Mouse (Mus musculus): ENCODE results near the gene Knop1. TPM values are rescaled to one million over a fixed set of nuclear protein-coding genes. Genes with fewer than 3 reads are reported as not detected.

Knop1 gene
- polyA plus RNA-seq, 1 experiment = 9.5 TPM

DNA sequence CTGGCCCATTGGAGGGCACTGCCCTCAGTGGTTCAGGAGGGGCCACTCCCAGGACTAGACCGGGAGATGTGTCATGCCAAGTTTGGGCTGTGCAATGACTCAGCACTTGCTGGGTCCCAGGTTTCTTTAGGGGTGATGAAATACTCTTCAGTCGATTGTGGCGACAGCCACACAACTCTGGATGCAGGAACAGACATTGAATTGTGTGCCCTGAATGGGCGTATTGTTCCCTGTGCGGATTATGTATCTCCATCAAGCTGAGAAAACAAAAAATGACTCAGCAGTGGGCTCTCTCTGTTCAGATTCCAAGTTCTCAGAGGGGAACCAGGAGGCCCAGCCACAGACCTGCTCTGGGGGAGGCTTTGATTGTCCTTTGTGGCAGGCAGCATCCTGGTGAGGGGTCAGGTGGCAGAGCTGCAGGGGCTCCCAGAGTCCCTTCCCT lies 28.1 kb downstream of the Knop1 start:
- DNase-seq = no peak
- Histone ChIP-seq H3K4me3 (replicated peaks; ENCODE audit: extremely low read depth, low read depth, low read length) (no peak overlapping the region), H3K4me1 (ENCODE audit: control insufficient read depth, insufficient read depth, low read length) (no peaks in the 10 kb centered on the region)
- TF ChIP-seq POLR2A (IDR thresholded peaks at IDR 0.05; ENCODE audit: borderline replicate concordance, extremely low read depth, low read depth, low read length) = no peak
- no peak for TF ChIP-seq CTCF (IDR thresholded peaks at IDR 0.05; ENCODE audit: insufficient read depth, low read length)
- 60% methylated on average over 5 of the region's 5 CpGs for WGBS

DNA sequence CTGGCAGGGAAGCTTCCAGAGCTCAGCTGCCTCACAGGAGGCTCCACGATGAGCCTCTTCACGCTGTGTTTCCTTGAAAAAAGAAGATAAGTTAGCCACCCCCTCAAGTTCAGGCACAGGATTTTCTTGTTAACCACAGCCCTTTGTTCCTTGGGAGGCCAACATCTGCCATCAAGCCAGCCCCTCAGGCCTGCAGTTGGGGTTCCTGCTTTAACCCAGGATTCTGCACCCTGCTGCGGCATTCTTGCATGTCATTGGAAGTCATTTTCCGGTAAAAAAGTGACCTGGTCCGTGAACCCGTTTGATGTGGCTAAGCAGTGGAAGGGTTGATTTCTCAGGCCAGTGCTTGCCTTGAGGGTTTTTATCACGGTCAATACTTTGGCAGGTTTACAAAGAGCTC lies 31.6 kb downstream of the Knop1 start:
- DNase-seq = no peak
- no peak overlapping the region for H3K4me3 ChIP-seq (replicated peaks; ENCODE audit: extremely low read depth, low read depth, low read length)
- H3K4me1 ChIP-seq (ENCODE audit: control insufficient read depth, insufficient read depth, low read length) = peaks cover 3% of the 10 kb centered on the region
- TF ChIP-seq CTCF (IDR thresholded peaks at IDR 0.05; ENCODE audit: insufficient read depth, low read length) (no peak), POLR2A (IDR thresholded peaks at IDR 0.05; ENCODE audit: borderline replicate concordance, extremely low read depth, low read depth, low read length) (no peak)
- 82% methylated on average over 7 of the region's 7 CpGs for WGBS

DNA sequence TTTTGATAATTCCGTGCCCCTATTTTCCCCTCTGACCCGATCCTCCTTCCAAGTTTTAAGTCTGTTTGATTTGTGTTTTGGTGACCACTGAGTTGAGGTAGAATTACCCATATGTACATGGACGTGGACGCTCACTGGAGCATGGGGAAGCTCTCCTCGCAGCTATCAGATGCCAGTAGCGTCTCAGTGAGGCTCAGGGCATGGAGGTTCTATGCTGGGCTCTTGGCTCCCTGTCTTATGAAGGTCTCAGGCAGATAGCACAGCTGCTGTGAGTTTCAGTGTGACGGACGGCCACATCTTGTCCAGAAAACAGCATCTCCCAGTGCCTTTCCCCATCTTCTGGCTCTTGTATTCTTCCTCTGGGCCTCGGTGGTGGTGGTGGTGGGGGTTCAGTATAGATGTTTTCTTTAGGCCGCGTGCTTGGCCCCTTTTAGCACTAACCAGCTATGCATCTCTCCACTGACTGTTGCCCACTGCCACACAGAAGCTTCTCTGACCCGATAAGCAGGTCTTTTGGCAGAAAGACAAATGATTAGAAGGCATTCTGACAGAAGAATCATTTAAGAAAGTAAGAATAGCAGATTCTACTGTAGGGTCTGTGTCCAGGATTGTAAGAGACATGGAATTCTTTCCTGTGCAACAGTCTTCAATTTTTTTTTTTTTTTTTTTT lies 34.0 kb downstream of the Knop1 start:
- WGBS = 91% methylated on average over 12 of the region's 12 CpGs
- no peak for TF ChIP-seq CTCF (IDR thresholded peaks at IDR 0.05; ENCODE audit: insufficient read depth, low read length)
- TF ChIP-seq POLR2A (IDR thresholded peaks at IDR 0.05; ENCODE audit: borderline replicate concordance, extremely low read depth, low read depth, low read length) = no peak
- DNase-seq = no peak
- Histone ChIP-seq H3K4me3 (replicated peaks; ENCODE audit: extremely low read depth, low read depth, low read length) (no peak overlapping the region), H3K4me1 (ENCODE audit: control insufficient read depth, insufficient read depth, low read length) (peaks cover 3% of the 10 kb centered on the region)

DNA sequence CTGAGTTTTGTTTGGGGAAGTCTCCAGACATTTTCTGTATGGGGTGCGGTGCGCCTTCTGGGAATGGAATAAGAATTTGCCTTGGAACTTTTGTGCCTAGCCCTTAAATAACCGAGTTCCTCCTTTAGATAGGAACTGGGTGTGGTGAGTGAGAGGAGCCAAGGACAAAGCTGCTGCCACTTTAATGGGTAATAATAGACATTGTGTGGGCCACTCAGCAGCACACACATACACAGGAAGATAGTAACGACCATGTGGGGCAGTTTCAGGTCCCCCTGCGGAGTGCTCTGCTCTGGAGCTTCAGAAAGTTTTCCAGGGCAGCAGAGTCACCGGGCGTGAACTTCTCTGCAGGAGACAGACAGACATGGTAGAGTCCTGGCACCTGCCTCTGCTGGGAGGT lies 34.7 kb downstream of the Knop1 start:
- TF ChIP-seq CTCF (IDR thresholded peaks at IDR 0.05; ENCODE audit: insufficient read depth, low read length) (no peak), POLR2A (IDR thresholded peaks at IDR 0.05; ENCODE audit: borderline replicate concordance, extremely low read depth, low read depth, low read length) (no peak)
- H3K4me3 ChIP-seq (replicated peaks; ENCODE audit: extremely low read depth, low read depth, low read length) = no peak overlapping the region
- DNase-seq = no peak
- peaks cover 3% of the 10 kb centered on the region for H3K4me1 ChIP-seq (ENCODE audit: control insufficient read depth, insufficient read depth, low read length)
- WGBS = 43% methylated on average over 7 of the region's 7 CpGs

DNA sequence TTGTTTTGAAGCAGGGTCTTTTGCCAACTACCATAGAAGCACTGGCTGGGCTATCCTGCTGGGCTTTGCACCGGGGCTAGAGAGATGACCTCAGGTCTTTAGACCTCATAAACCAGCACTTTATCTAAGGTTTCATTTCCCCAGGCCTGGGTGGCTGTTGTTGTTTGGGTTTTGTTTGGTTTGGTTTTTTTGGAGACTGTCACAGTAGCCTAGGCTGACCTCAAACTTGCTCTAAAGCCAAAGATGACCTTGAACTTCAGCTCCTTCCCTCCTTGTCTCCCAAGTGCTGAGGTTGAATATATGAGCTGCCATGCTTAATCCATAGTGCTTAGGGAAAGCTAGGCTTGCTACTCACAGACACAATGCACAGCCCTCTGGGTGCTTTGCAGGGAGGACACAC lies 36.4 kb downstream of the Knop1 start:
- no peak for TF ChIP-seq CTCF (IDR thresholded peaks at IDR 0.05; ENCODE audit: insufficient read depth, low read length)
- TF ChIP-seq POLR2A (IDR thresholded peaks at IDR 0.05; ENCODE audit: borderline replicate concordance, extremely low read depth, low read depth, low read length) = no peak
- Histone ChIP-seq H3K4me1 (ENCODE audit: control insufficient read depth, insufficient read depth, low read length) (peaks cover 3% of the 10 kb centered on the region), H3K4me3 (replicated peaks; ENCODE audit: extremely low read depth, low read depth, low read length) (no peak overlapping the region)
- DNase-seq = no peak
- WGBS = 65% methylated on average over 1 of the region's 1 CpGs

DNA sequence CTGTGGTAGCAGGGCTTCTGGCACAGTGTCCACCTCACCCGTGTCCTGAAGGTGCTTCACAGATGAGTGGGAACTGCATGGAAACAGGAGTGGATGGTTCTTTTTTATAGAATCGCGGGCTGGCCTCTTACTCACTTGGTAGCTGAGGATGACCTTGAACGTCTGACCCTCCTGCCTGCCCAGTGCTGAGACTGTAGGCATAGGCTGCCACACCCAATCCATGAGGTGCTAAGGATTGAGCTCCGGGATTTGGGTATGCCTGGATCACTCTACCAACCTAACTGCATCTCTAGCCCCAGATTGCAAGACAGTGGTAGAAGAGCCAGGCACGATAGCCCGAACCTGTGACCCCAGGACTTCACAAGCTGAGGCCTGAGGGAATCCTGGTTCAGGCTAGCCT lies 38.3 kb downstream of the Knop1 start:
- no peak for DNase-seq
- H3K4me1 ChIP-seq (ENCODE audit: control insufficient read depth, insufficient read depth, low read length) = peaks cover 3% of the 10 kb centered on the region
- TF ChIP-seq POLR2A (IDR thresholded peaks at IDR 0.05; ENCODE audit: borderline replicate concordance, extremely low read depth, low read depth, low read length) (no peak), CTCF (IDR thresholded peaks at IDR 0.05; ENCODE audit: insufficient read depth, low read length) (no peak)
- no peak overlapping the region for H3K4me3 ChIP-seq (replicated peaks; ENCODE audit: extremely low read depth, low read depth, low read length)
- WGBS = 93% methylated on average over 7 of the region's 7 CpGs

DNA sequence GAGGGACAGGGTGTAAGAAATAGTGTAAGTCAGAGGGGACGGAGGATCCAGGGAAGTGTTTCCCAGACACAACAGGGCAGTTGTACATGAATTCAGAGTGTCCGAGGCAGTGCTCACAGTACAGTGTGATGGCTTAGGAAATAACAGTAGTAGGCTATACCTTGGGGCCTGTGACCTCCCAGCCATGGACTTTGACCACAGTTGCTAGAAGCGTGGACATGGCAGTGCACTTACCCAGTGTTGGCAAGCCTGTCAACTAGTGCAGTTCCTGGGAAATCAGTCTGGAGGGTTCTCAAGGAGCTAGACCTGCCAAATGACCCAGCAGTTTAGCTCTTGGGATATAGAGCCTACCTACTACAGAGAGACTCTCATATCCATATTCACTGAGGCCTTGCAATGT lies 39.8 kb downstream of the Knop1 start:
- no peak overlapping the region for H3K4me3 ChIP-seq (replicated peaks; ENCODE audit: extremely low read depth, low read depth, low read length)
- DNase-seq = no peak
- TF ChIP-seq CTCF (IDR thresholded peaks at IDR 0.05; ENCODE audit: insufficient read depth, low read length) = no peak
- no peak for TF ChIP-seq POLR2A (IDR thresholded peaks at IDR 0.05; ENCODE audit: borderline replicate concordance, extremely low read depth, low read depth, low read length)
- WGBS = 93% methylated on average over 3 of the region's 3 CpGs
- no peaks in the 10 kb centered on the region; the same call in 1 of the 2 replicates for H3K4me1 ChIP-seq (ENCODE audit: control insufficient read depth, insufficient read depth, low read length)

DNA sequence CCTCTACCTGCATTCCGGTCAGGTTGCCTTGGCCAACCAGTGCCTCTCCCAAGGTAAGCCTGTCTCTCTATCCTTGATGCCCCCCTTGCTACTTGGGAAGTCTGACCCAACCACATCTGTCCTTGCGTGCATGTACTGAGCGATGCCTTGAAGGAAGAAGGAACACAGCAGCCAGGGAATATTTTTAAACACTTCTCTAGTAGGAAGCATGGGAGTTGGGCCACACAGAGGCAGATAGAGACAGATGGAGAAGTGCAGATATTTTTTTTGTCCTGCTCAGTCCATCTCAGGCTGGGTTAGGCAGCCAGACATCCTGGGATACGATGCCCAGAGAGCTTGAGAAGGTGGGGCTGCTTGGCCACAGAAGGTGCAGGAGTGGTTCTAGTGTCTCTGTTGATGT lies 42.5 kb downstream of the Knop1 start:
- no peak for TF ChIP-seq CTCF (IDR thresholded peaks at IDR 0.05; ENCODE audit: insufficient read depth, low read length)
- no peak for TF ChIP-seq POLR2A (IDR thresholded peaks at IDR 0.05; ENCODE audit: borderline replicate concordance, extremely low read depth, low read depth, low read length)
- 91% methylated on average over 4 of the region's 4 CpGs for WGBS
- DNase-seq = no peak
- no peaks in the 10 kb centered on the region for H3K4me1 ChIP-seq (ENCODE audit: control insufficient read depth, insufficient read depth, low read length)
- no peak overlapping the region for H3K4me3 ChIP-seq (replicated peaks; ENCODE audit: extremely low read depth, low read depth, low read length)

DNA sequence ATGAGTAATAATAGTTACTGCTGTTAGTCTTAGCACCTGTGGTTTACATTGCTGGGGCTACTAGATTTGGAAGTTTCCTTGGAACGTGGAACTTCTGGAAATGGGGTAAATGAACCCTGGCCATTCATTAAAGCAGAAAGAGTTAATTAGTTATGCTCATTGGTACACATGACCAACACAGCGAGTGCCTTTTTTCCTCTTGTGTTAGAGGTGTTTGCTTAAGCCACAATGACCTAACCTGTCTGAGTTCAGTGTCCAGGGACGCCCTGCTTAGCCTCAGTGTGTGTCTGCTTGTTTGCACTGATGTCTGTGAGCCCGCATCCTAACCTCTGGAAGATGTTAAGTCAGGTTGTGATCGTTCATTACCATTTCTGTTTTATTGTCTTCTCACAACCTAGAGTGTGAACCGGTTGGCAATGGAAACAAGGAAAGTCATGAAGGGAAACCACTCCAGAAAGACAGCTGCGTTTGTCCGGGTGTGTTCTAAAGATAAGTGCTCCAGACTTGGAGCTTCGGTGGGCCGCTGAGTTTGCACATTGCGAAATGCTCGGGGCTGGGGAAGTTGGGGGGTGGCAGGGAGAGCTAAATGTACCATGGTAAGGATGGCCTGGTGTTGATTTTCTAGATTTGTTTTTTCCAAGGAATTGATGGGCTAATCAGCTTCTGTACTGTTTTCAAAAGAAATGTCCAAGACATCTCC lies 44.5 kb downstream of the Knop1 start:
- TF ChIP-seq POLR2A (IDR thresholded peaks at IDR 0.05; ENCODE audit: borderline replicate concordance, extremely low read depth, low read depth, low read length) = no peak
- TF ChIP-seq CTCF (IDR thresholded peaks at IDR 0.05; ENCODE audit: insufficient read depth, low read length) = no peak
- Histone ChIP-seq H3K4me1 (ENCODE audit: control insufficient read depth, insufficient read depth, low read length) (no peaks in the 10 kb centered on the region; the same call in 1 of the 2 replicates), H3K4me3 (replicated peaks; ENCODE audit: extremely low read depth, low read depth, low read length) (no peak overlapping the region)
- no peak for DNase-seq
- WGBS = 64% methylated on average over 12 of the region's 12 CpGs

DNA sequence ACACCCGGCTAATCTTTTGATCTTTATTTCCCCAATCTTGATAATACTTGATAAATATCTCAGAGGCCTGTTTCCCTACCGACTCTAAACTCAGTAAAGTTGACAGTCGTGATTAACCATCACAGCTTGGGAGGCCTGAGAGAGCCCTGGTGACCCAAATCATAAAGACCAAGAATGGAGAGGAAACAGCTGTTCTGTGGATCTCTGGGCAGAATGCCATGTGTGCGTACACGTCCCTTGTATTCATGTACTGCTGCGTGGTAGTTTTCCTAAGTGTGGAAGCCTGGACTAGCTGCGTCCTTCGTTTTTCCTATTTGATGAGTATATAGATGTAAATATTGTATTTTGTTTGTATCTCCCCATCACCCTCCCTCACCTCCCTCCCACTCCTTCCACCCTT lies 48.2 kb downstream of the Knop1 start:
- WGBS = 44% methylated on average over 8 of the region's 8 CpGs
- no peak for DNase-seq
- Histone ChIP-seq H3K4me3 (replicated peaks; ENCODE audit: extremely low read depth, low read depth, low read length) (no peak overlapping the region), H3K4me1 (ENCODE audit: control insufficient read depth, insufficient read depth, low read length) (no peaks in the 10 kb centered on the region; the same call in 1 of the 2 replicates)
- TF ChIP-seq POLR2A (IDR thresholded peaks at IDR 0.05; ENCODE audit: borderline replicate concordance, extremely low read depth, low read depth, low read length) = no peak
- no peak for TF ChIP-seq CTCF (IDR thresholded peaks at IDR 0.05; ENCODE audit: insufficient read depth, low read length)
